Mouse (Mus musculus) midbrain, embryonic 10.5 days (tissue): ENCODE results near the gene Smtnl1. TPM values are rescaled to one million over a fixed set of nuclear protein-coding genes. Genes with fewer than 3 reads are reported as not detected.

Experiments
- DNase-seq: peaks from one replicate; pipeline ENCODE4 v3.0.0-alpha.2; 2017; ENCODE audit warnings: low spot score
- H3K27ac ChIP-seq: fragments of 300-500 bp; sonication (generic); replicated peaks from 2 replicates; pipeline ENCODE4 v1.5.1; 2016; ENCODE audit warnings: mild to moderate bottlenecking
- H3K27me3 ChIP-seq: fragments of 300-500 bp; sonication (generic); 2 replicates; pipeline ENCODE4 v1.6.1; 2016; ENCODE audit warnings: low read depth, mild to moderate bottlenecking; ENCODE audit not compliant: poor library complexity, severe bottlenecking
- H3K36me3 ChIP-seq: fragments of 300-500 bp; sonication (generic); 2 replicates; pipeline ENCODE4 v1.6.1; 2016; ENCODE audit warnings: mild to moderate bottlenecking, moderate library complexity
- H3K4me1 ChIP-seq: fragments of 300-500 bp; sonication (generic); 2 replicates; pipeline ENCODE4 v1.6.1; 2016
- H3K4me3 ChIP-seq: fragments of 300-500 bp; sonication (generic); 2 replicates; pipeline ENCODE4 v1.5.1; 2016; ENCODE audit warnings: mild to moderate bottlenecking, moderate library complexity
- H3K9me3 ChIP-seq: fragments of 300-500 bp; sonication (generic); replicated peaks from 2 replicates; pipeline ENCODE4 v1.6.1; 2016; ENCODE audit warnings: mild to moderate bottlenecking
- WGBS: fragments of 180-500 bp; shearing (Covaris S2); methylation state at CpG from one replicate; pipeline ENCODE4 v1.1.7; 2016; 5-methylcytosine and 5-hydroxymethylcytosine counted together
- polyA plus RNA-seq: library from polyadenylated mRNA; unstranded; fragments of >200 nt; fragmentation: Nextera tagmentation; extraction: Ambion mirVana; gene quantifications from 2 replicates; pipeline ENCODE4 v1.2.1, GENCODE M21; 2016

The Smtnl1 gene
- polyA plus RNA-seq, 1 experiment from 2014 or later = not detected

DNA sequence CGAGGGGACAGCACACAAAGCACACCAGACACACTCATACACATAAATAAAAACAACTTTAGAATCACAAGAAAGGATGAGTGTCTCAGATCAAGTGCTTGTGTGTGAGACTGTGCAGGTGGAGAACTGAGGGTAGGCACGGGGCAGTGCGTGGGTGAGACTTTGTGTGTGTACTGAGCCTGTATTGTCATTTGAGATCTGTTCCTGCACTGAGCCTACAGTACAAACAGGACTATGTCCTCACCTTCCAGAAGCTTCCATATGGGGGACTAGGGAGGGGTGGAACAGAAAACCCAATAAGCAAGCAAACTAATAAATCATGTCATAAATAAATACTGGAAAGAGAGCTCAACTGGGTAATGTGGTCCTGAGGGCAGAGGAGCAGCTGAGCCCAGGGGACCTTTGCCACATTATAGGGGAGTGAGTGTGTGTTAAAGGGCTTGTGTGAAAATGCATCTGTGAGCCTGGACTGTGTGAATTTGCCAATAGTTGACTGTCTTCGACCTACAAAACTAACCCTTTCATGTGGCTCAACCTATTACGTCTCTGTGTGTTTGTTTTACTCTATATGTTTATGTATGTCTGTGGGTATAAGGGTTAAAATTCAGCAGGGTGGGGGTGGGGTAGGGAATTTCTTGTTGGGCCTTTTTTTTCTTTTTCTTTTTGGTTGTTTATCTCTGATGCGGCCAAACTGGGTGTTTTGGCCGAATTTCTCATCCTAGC, 28.1 kb upstream of the Smtnl1 start:
- DNase-seq = no peak
- Histone ChIP-seq H3K27me3 (no peaks in the 10 kb centered on the region), H3K27ac (0 out of 2 replicates have a peak overlapping the region, but pooled peaks have one; percentile 6), H3K4me3 (0 out of 2 replicates have a peak overlapping the region, but pooled peaks have one; percentile 22), H3K36me3 (peaks cover 86% of the 10 kb centered on the region), H3K4me1 (peaks cover 21% of the 10 kb centered on the region), H3K9me3 (no peaks in the 10 kb centered on the region)
- 60% methylated on average over 7 of the region's 7 CpGs for WGBS

DNA sequence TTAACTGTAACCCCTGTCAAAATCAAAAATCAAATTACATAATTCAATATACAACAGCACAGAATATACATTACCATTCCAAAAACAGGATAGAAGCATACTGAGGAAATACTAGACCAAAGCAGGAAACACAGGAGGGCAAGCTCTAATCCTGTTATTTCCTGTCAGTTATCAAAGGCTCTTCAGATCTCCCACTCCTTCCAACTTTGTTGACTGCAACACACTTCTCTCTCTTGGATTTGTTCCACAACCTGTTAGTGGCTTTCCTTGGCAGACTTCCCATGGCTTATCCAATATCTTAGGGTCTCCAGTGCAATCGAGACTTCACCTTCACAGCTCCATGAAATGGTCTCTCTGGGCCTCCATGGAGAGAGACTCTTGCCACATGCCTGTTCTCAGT, 22.8 kb upstream of the Smtnl1 start:
- Histone ChIP-seq H3K4me3 (no peak overlapping the region), H3K27me3 (no peaks in the 10 kb centered on the region), H3K9me3 (no peaks in the 10 kb centered on the region), H3K27ac (no peak overlapping the region), H3K36me3 (peaks cover 63% of the 10 kb centered on the region), H3K4me1 (peaks cover 25% of the 10 kb centered on the region)
- 87% methylated on average over 1 of the region's 1 CpGs for WGBS
- no peak for DNase-seq

DNA sequence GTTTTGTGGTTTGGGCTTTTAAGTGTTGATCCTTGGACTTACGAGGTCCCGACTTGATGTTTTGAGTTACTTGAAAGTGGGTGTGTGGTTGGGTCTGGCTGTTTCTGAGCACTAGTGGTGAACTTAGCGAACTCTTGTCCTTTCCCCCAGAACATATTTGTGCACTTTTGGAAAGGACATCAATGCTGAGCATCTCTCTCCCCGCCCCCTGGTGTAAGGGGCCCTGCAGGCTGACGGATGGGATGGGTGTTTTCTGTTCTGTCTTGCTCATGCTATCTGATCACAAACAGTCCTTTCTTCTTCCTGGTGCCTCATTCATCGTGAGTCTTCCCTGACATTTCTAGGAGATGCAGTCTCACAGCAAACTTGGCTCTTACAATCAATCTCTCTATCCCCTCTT, 21.2 kb upstream of the Smtnl1 start:
- H3K4me3 ChIP-seq = no peak overlapping the region
- no peak for DNase-seq
- WGBS = 86% methylated on average over 6 of the region's 6 CpGs
- peaks cover 9% of the 10 kb centered on the region for H3K27me3 ChIP-seq
- H3K4me1 ChIP-seq = peaks cover 35% of the 10 kb centered on the region
- peaks cover 47% of the 10 kb centered on the region for H3K36me3 ChIP-seq
- H3K9me3 ChIP-seq = no peaks in the 10 kb centered on the region
- H3K27ac ChIP-seq = no peak overlapping the region

DNA sequence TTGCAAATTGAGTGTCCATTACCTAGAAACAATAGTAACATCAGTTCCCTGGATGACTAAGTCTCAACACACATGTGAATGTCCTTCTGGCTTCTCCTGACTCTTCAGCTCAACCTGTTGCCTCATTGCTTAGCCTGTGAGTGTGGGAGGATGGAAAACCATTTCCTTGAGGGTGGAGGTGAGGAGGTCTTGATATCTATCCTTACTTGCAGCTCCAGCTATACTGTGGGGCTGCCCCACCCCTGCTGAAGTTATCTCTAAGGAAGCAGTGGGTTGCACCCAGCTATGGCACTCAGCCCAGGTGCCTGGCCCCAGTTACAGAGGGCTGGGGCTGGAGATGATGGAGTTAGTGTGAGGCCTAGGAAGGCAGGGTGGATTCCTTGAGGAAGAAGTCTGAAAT, 19.5 kb upstream of the Smtnl1 start:
- Histone ChIP-seq H3K36me3 (peaks cover 32% of the 10 kb centered on the region), H3K4me1 (peaks cover 40% of the 10 kb centered on the region), H3K27me3 (peaks cover 26% of the 10 kb centered on the region), H3K9me3 (no peaks in the 10 kb centered on the region), H3K4me3 (peak overlapping the region; percentile 80), H3K27ac (no peak overlapping the region)
- DNase-seq = no peak

DNA sequence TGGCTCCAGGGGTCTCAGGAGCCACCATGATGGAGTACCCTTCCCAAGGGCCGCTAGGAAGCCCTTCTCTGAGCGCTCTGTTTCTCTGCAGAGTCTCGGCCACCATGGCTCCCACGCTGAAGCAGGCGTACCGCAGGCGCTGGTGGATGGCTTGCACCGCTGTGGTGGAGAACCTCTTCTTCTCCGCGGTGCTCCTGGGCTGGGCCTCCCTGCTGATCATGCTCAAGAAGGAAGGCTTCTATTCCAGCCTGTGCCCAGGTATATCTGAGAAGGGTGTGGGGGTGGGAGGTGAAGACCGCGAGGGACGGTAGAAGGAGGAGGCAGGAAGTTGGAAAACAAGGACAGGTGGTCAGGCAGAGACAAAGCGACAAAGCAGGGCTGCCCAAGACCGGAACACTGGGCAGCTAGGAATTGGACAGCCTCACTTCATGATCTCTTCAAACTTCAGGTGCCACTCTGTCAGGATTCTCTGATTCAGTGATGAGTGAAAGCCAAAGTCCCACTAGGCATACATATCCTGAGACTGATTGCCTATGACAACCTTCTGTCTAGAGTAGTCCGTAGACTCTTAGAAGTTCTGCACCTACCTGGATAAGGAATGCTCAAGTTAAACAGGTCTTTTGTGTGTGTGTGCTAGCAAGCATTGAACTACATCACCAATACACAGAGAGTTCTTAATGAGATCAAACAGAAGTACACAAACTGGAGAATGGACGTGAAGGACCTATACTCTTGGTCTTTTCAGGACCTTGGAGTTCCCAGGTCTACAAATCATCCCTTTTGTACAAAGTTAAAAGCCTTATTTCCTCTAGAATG, 18.5 kb upstream of the Smtnl1 start:
- DNase-seq = no peak
- Histone ChIP-seq H3K27me3 (peaks cover 34% of the 10 kb centered on the region), H3K36me3 (peaks cover 23% of the 10 kb centered on the region), H3K4me3 (peak overlapping the region; percentile 80), H3K9me3 (no peaks in the 10 kb centered on the region), H3K4me1 (peaks cover 40% of the 10 kb centered on the region), H3K27ac (peak overlapping the region; percentile 93)
- WGBS = 10% methylated on average over 17 of the region's 17 CpGs

GRCm38 (mm10) chr2:84840016-84840747, 17.7 kb upstream of the Smtnl1 start:
- Histone ChIP-seq H3K4me1 (peaks cover 40% of the 10 kb centered on the region), H3K9me3 (no peaks in the 10 kb centered on the region), H3K27ac (peak overlapping the region; percentile 93), H3K4me3 (peak overlapping the region; percentile 80), H3K27me3 (peaks cover 38% of the 10 kb centered on the region), H3K36me3 (peaks cover 16% of the 10 kb centered on the region)
- peak; percentile 86 for DNase-seq
- under 1% methylated on average over 54 of the region's 54 CpGs for WGBS

DNA sequence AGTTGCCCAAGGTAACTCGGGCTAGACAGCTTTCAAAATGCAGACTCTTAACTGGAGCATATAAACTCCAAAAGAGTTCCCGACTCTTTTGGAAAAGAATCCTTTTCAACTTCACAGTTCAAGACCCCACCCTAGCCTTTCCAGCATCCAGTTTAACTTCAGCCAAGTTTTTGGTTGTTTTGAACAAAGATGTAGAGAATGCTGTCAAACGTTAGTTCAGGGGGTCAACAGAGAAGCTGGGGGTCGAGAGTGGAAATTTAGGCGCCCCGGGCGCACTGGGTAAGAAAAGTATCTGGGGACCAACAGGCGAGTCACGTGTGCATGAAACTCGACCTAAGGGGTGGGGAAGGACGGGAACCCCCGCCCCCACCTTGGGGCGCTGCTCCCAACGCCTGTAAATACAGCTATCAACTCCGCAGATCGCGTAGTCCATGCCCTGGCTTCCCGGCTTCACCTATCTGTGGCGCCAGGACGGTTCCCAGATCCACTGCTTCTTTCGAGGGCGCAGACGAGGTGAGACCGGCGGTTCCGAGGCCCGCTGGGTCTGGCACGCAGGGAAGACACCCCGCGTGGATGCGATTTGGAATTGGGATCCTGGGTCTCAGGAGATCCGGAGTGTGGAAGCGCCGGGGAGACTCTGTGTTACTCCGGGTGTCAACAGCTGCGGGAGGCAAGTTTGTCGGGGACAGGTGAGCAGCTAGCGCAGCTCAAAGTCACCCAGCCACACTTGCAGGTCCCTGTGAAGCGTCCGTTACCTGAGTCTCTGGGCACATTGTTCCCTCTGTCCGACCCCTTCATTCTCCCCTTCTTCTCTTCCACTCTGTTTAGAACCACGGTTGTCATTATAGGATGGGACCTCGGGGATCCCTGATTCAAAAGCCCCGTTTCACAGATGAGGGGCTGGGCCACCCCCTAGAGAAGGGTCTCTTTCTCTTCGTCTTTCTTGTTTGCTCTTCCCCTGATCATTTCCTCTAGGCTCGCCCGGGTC, 16.8 kb upstream of the Smtnl1 start:
- under 1% methylated on average over 47 of the region's 47 CpGs for whole genome bisulfite sequencing

GRCm38 (mm10) chr2:84838593-84838949, 16.1 kb upstream of the Smtnl1 start, which contains the start of gene Slc43a1:
TSS of gene Slc43a1 (plus strand) at chr2:84838850.
- no peak for DNase-seq
- peaks cover 38% of the 10 kb centered on the region for H3K27me3 ChIP-seq
- peak within 1 kb of the TSS; percentile 93 for H3K27ac ChIP-seq
- WGBS = 21% methylated on average over 10 of the region's 10 CpGs
- peaks cover 40% of the 10 kb centered on the region for H3K4me1 ChIP-seq
- H3K4me3 ChIP-seq = peak within 1 kb of the TSS; percentile 80
- H3K9me3 ChIP-seq = no peaks in the 10 kb centered on the region
- H3K36me3 ChIP-seq = peaks cover under 1% of the 10 kb centered on the region; the same call in 1 of the 2 replicates

More for the DNA sequence above, 16.8 kb upstream of the Smtnl1 start:
- peak overlapping the region; percentile 93 for H3K27ac ChIP-seq
- DNase-seq = peak; percentile 46
- H3K4me1 ChIP-seq = peaks cover 40% of the 10 kb centered on the region
- H3K9me3 ChIP-seq = no peaks in the 10 kb centered on the region
- peak overlapping the region; percentile 80 for H3K4me3 ChIP-seq
- peaks cover 38% of the 10 kb centered on the region for H3K27me3 ChIP-seq
- H3K36me3 ChIP-seq = peaks cover 8% of the 10 kb centered on the region; the same call in 1 of the 2 replicates

- H3K4me3 ChIP-seq = peak overlapping the region; percentile 80; the same call in 1 of the 2 replicates
- H3K27me3 ChIP-seq = peaks cover 38% of the 10 kb centered on the region
- H3K27ac ChIP-seq = no peak overlapping the region
- H3K9me3 ChIP-seq = no peaks in the 10 kb centered on the region
- 41% methylated on average over 9 of the region's 9 CpGs for WGBS
- H3K36me3 ChIP-seq = no peaks in the 10 kb centered on the region
- DNase-seq = no peak
- H3K4me1 ChIP-seq = peaks cover 40% of the 10 kb centered on the region
Measured at GRCm38 (mm10) chr2:84837817-84838592, 15.6 kb upstream of the Smtnl1 start.

- Histone ChIP-seq H3K9me3 (no peaks in the 10 kb centered on the region), H3K27ac (no peak overlapping the region), H3K4me1 (peaks cover 38% of the 10 kb centered on the region), H3K27me3 (peaks cover 38% of the 10 kb centered on the region), H3K4me3 (no peak overlapping the region), H3K36me3 (no peaks in the 10 kb centered on the region)
- no peak for DNase-seq
- WGBS = 68% methylated on average over 8 of the region's 8 CpGs
Measured at GRCm38 (mm10) chr2:84837107-84837506, 14.7 kb upstream of the Smtnl1 start.
